Mouse (Mus musculus) heart, postnatal 10 days (tissue): ENCODE measurements at regions not wholly inside any gene's neighbourhood (a gene's known extent, or its start where the extent isn't known, plus 50 kb on each side); places are given as distances from the start of the nearest gene placed in this dataset.
"Not testable (repeated sequence)": the region's sequence is repeated elsewhere in the genome, so short reads cannot be mapped to it uniquely, and the experiment has no call there.

Experiments used
- DNase-seq, 2 experiments: peaks; one replicate each; pipeline ENCODE4 v3.0.0; 2021
- intact Hi-C: fragments of 180-260 bp; cut with DNase I; formaldehyde crosslinking; loops from one replicate; pipeline ENCODE4 v1.15.1; 2025

DNA sequence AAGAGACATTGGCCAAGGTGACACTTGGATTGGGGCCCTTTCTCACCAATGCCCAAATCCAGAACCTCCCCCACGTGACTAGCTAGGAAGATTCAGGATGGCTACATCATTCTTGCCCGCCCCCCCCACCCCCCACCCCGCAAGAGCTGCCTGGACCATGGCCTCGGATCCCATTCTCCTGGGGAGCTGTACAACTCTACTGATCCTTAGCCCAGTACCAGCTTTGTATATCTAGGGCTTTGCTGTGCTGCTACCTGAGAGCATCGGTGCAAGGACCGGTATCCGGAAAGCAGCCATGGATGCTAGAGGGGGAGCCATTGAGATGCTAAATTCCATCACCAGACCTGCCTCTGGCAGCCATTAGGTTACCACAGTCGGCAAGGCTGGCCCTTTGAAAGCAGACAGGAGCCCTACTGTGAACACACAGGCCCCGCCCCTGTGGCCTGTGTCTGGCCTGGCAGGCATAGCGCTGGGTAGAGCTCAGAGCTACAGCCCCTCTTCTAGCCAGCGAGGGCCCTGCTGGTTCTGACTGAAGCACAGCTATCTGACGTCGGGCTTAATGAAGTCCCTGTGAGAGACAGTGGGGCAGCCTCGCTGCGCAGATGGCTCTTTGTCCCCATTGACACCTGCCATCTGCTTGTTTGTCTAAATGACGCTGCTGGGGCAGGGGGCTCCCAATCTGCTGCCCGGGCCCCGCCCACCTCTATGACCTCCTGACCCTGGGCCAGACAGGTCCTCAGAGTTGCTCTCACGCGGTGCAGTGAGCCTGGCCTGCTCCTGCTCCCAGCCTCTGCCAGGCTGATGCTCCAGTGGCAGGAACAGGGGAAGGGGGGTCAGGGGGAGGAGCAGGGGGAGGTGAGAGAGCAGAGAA is 128.9 kb downstream of the Dll1 start:
- intact Hi-C loops: no loop called here
- DNase-seq: no peak

GRCm38 (mm10) chr17:15242976-15243635 is 133.6 kb downstream of the Dll1 start:
- no peak for DNase-seq
- intact Hi-C loops: no loop called here

DNA sequence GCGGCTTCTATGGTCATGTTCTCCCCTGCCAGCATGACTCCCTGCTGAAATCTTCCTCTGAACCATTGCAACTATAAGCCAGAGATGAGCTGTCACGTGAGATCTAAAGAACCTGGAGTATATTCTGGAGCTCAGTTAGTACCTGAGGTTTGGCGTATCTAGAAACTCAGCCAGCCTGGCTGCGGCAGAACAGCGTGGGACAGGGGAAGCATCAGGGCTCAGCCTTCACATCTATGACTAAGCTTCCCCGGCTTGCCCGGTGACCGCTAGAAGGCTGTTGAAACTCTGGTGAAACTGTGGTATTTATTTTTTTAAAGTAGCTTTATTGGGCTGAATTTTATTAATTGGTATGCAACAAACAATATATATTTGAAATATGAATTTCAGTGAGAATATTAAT is 134.3 kb downstream of the Dll1 start:
- no peak for DNase-seq
- intact Hi-C loops: no loop called here

- intact Hi-C loops: no loop called here
These were observed 135.2 kb downstream of the Dll1 start for GRCm38 (mm10) chr17:15241491-15241890.

GRCm38 (mm10) chr17:15240641-15241040 is 136.0 kb downstream of the Dll1 start:
- intact Hi-C loops, DNase-seq: not testable (repeated sequence)

More at GRCm38 (mm10) chr17:15241491-15241890, 135.2 kb downstream of the Dll1 start:
- no peak for DNase-seq

- intact Hi-C loops: no loop called here
- DNase-seq: no peak
These were observed 136.7 kb downstream of the Dll1 start for GRCm38 (mm10) chr17:15240011-15240410.

DNA sequence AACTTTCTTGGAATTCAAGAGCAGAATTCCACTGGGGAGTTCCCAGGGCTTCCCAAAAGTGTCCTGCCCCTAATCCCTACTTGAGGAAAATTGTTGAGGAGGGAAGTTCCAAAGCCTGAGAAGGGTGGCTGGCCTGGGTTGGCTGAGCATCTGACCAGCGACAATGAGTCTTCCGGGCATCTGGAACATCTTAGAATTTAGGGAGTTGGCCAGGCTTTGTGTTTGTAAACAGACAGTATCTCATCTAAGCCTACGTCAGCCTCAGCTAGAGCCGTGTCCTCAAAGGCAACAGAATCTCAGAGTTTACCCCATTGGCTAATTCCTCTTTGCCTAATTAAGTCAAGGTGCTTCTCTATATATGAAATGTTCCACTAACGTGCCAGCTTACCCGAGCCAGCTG is 141.6 kb downstream of the Dll1 start:
- intact Hi-C loops: no loop called here
- no peak for DNase-seq

DNA sequence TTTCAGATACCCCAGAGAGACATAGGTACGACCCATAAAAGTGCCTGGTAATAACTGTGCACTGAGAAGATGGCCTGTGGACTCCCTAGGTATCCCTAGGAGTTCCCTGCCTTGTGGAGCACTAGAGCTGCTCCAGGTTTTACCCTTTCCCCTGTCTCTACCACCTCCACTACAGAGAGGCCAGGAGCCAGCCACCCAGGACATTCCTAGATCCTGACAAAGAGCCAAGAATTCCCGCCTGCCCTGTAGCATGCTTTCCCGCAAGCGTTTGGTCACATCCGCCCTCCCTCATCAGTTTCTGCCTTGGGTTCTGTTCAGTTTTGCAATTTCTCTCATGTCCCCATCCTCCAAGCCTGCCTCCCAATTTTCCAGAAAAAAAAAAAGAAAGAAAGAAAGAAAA is 145.5 kb downstream of the Dll1 start:
- peak; percentile 24 to 34 for DNase-seq
- intact Hi-C loops: no loop called here

DNA sequence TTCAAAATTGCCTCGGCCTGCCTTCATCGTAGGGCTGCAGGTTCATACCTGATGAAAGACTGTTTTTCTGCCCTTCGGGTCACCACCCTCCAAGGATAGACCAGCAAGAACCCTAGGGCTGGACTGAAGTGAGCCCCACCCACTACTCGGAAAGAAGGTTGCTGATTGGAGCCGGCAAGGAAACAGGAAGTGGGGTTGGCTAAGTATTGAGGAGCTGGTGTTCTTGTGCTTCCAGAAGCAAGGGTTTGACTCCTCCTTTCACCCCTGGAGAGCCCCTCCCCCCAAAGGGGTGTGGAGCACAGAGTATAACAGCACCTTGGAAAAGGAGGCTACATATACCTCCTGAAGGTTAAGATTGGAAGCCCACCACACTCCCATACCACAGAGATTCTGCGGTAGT is 147.5 kb downstream of the Dll1 start:
- intact Hi-C loops: no loop called here
- no peak for DNase-seq

DNA sequence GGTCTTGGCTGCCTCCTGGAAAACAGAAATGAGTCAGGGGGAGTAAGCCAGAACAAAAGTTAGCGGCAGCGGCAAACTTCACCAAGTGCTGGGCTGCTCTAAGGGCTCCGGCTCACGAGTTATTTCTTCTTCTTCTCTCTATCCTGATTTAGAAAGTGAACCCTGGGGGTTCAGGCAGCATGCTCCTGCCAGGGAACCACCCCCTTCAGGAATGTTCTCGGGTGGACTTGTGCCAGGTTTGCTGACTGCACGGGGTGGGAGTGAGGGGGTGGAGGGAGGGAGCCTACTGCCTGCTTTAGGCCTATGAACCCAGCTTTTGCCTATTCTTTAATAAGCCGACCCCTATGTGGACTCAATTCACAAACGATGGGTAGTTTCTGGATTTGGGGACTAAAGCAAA is 148.6 kb downstream of the Dll1 start:
- peak; percentile 8 to 24 for DNase-seq
- intact Hi-C loops: no loop called here

- no peak for DNase-seq
- intact Hi-C loops: no loop called here
These were observed 152.8 kb downstream of the Dll1 start for GRCm38 (mm10) chr17:15223826-15224225.

- intact Hi-C loops: no loop called here
- DNase-seq: no peak
These were observed 153.7 kb downstream of the Dll1 start for GRCm38 (mm10) chr17:15222923-15223322.

GRCm38 (mm10) chr17:15214157-15214685 is 162.5 kb downstream of the Dll1 start:
- no peak for DNase-seq
- intact Hi-C loops: no loop called here

- no peak for DNase-seq
- intact Hi-C loops: no loop called here
These were observed 167.5 kb upstream of the Gm3448 start for GRCm38 (mm10) chr17:15208808-15209173.

- intact Hi-C loops: no loop called here
- DNase-seq: peak; percentile 20 to 59
These were observed 166.9 kb upstream of the Gm3448 start for GRCm38 (mm10) chr17:15208030-15208807.

GRCm38 (mm10) chr17:15207182-15208029 is 166.1 kb upstream of the Gm3448 start:
- intact Hi-C loops: no loop called here
- no peak for DNase-seq

DNA sequence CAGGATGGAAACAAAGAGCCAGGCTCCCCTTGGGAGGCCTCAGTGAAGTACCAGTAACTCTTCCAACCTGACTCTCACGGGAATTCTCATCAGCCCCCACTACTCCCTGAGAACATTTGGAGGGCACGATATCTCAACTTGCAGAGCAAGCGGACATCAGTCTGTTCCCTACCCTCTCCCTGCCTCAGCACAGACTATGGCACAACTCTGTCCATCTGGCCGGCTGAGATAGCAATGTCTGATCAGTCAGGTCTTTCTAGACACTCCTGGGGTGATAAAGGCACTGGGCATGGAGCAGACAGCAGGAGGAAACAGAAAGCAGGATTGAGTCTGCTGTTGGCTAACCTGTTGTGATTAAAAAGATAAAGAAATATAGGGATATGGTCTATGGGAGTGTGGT is 164.5 kb upstream of the Gm3448 start:
- no peak for DNase-seq
- intact Hi-C loops: no loop called here

DNA sequence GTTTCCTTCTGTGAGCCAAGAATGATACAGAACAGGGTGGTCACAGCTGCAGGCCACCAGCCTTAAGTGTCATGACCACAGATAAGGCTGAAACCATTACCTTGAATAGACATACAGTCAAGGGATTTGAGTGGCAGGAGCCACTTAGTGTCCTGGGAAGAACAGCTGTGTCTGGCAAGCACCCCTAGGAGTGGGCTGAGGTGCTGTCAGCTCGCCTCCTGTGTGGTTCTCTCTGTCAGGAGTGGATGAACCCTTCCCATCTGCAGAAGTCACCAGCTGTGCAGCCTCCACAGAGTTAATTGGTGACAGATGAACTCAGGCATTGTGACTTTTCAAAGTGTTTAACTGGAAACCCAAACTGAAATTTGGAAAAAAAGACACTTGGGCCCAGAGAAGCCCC is 163.2 kb upstream of the Gm3448 start:
- peak; percentile 14 to 26 for DNase-seq
- intact Hi-C loops: no loop called here

DNA sequence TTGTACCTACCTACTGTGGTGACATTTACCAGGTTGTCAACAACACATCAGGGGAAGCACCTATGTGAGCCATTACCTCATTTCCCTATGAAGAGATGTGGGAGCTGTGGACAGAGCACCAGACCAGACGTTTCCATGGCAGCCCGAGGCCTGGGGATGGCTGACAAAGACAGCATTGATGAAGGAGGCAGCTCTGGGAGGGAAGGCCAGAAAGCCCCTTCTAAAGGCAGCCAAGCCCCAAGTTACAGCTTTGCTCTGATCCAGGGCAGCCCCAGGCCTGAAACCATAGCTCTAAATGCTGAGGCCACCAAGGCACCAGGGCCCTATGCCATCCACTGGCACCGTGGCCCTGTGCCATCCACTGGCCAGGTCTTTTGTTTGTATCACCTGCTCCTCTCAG is 157.9 kb upstream of the Gm3448 start:
- intact Hi-C loops: no loop called here
- DNase-seq: no peak

DNA sequence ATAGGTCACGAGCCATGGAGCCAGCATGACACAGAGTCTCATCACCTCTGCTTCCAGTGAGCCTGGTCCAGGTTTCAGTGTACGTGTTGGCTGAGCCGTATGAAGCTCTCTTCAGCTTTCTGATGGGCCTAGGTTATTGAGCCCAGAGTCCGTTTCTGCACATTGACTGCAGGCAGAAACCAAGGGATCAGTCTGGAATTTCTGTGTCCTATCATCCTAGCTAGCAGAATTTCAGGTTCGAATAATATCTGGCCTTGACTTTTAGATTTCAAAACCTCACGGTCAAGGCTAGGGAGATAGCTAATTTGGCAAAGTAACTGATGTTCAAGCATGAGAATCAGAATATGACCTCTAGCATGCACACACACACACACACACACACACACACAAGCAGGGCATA is 156.0 kb upstream of the Gm3448 start:
- intact Hi-C loops: no loop called here
- DNase-seq: no peak
